Mouse (Mus musculus) adrenal gland (tissue): Measurements from ENCODE around the gene Zfp81.
"Not testable (repeated sequence)": the region's sequence is repeated elsewhere in the genome, so short reads cannot be mapped to it uniquely, and the experiment has no call there.

Experiments
- intact Hi-C: fragments of 180-260 bp; cut with DNase I; formaldehyde crosslinking; loops from one replicate; pipeline ENCODE4 v1.15.1; 2025
- long read RNA-seq, 2 experiments: library from polyadenylated mRNA; unstranded; transcript quantifications; one replicate each; pipeline ENCODE4 v2.0.0; 2020; ENCODE audit warnings: borderline replicate concordance in 1 of 2; ENCODE audit not compliant: insufficient replicate concordance in 1 of 2

The Zfp81 gene
- long read RNA-seq, experiment 1, full-length matches to known transcripts = 5 of 7 reads
- long read RNA-seq, experiment 1, partial matches to known transcripts = 0 of 7 reads
- long read RNA-seq, experiment 1, other reads (novel, unspliced or antisense) = 2 of 7 reads
- long read RNA-seq, experiment 2, full-length matches to known transcripts = 2 of 3 reads
- long read RNA-seq, experiment 2, partial matches to known transcripts = 0 of 3 reads
- long read RNA-seq, experiment 2, other reads (novel, unspliced or antisense) = 1 of 3 reads

- intact Hi-C loops = no loop called here
Measured at GRCm38 (mm10) chr17:33358411-33359384, at the start of gene Zfp81. Gene Zfp81 (minus strand): TSS chr17:33358878.

GRCm38 (mm10) chr17:33394182-33395034, 35.7 kb upstream of the Zfp81 start, which contains the start of gene Zfp101:
Gene Zfp101 (minus strand): TSS chr17:33394641.
- intact Hi-C loops = no loop called here

DNA sequence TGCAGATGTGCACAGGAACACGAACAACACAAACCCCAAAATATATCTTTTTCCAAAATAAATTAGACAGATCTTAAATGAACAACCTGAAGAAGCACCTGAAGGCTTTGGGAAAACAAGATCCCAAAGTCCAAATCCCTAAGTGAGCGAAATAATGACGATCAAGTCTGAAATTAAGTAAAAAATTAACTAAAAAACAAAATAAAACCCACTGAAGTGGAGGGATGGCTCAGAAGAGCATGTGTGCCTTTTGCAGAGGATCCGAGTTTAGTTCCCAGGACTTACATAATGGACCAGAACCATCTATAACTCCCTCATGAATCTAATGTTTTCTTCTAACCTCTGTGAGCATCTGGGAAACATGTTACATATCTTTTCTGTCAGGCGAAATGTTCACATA, 33.6 kb upstream of the Zfp81 start:
- intact Hi-C loops = no loop called here

DNA sequence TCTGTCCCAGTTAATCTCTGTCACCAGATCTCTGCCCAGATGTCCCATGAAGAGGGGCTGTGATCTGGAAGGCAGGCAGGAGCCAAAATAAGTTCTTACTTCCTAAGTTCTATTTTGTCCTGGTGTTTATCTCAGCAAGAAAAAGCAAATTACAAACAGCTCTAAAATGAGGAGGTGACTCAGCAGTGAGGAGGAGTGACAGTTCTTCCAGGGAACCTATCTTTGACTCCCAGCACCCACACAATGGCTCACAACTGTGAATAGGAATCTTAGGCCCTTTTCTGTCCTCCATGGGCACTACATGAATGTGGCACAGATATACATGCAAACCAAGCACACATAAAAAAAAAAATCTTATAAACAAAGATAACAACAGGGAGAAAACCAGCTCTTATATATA, 27.0 kb upstream of the Zfp81 start:
- intact Hi-C loops = no loop called here

DNA sequence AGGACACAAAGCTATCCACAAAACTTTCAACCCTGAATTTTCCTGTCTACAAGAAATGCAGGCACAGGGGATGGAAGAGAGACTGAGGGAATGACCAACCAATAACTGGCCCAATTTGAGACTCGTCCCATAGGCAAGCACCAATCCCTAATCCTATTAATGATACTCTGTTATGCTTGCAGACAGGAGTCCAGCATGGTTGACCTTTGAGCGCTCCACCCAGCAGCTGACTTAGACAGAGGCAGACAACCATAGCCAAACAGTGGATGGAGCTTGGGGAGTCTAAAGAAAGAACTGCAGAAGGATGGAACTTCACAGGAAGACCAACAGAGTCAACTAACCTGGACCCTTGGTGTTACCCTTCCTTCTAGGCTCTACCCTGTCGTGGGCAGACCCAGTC, 14.1 kb upstream of the Zfp81 start:
- intact Hi-C loops = no loop called here

DNA sequence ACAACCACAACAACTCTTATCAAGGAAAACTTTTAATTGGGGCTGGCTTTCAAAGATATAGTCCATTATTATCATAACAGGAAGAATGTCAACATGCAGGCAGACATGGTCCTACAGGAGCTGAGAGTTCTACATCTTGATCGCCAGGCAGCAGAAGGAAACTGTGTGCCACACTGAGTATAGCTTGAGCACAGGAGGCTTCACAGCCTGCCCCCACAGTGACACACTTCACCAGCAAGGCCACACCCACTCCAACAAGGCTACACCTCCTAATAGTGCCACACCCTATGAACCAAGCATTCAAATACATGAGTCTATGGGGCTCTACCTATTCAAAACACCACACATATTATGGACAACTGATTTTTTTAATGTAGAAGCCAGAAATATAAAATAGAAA, 5.7 kb downstream of the Zfp81 start:
- intact Hi-C loops = no loop called here

- intact Hi-C loops = not testable (repeated sequence)
Measured at GRCm38 (mm10) chr17:33289876-33290149, 68.9 kb downstream of the Zfp81 start.

DNA sequence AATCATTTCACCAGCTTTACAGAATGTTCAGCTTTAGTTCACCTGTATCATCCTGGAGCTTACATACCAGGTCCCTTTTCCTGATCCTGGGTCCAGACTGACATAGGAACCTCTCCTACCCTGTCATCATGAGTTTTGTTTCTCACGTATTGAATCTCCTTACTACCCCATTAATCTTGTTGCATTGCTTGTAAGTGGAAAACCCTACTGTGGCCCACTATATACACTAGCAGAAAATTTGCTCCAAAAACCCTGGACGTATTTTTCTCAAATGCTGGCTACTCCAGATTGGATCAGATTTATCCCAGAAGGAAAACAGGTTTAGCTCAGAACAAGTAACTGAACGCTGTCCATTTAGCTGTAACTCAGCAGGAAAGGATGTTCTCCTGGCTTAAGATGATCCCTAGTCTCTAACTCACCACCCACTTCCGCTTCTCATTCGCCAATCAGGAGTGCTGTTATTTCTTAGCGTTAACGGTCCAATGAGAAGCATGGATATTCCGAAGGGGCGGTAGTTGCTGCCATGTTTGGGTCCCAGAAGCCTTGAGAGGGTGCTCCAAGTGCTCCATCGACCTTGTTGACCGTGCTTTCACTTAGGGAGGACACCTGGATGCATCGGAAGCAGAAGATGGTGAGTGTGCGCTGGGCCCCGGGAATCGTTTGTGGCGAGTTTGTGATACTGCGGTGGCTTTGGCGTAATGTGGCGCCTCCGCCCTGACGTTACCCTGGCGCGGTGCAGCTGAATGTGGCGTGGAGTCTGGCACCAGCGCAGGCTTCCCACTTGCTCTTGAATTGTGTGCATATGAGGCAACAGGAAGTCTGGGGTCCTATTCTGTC, 69.4 kb downstream of the Zfp81 start, which contains the start of gene Zfp955b:
TSS of gene Zfp955b (plus strand) at position 506 of the 837 bp plus-strand sequence.
- intact Hi-C loops = not testable (repeated sequence)
